Mouse (Mus musculus) ovary, postnatal 14 days (tissue): ENCODE results near the gene Rab43.
A peak's percentile ranks its signal among the peaks of the same experiment; 100 is the strongest.

Experiments
- DNase-seq: peaks from one replicate; pipeline ENCODE4 v3.0.0; 2022; ENCODE audit warnings: low spot score

The Rab43 gene

GRCm38 (mm10) chr6:87809144-87809543 lies 2.8 kb downstream of the Rab43 start:
- DNase-seq = no peak

- DNase-seq = no peak
Observed at GRCm38 (mm10) chr6:87808521-87808920, 3.4 kb downstream of the Rab43 start.

GRCm38 (mm10) chr6:87807735-87808440 lies 4.1 kb downstream of the Rab43 start:
- no peak for DNase-seq

GRCm38 (mm10) chr6:87806857-87807256 lies 5.1 kb downstream of the Rab43 start:
- DNase-seq = no peak

GRCm38 (mm10) chr6:87806028-87806427 lies 5.9 kb downstream of the Rab43 start:
- no peak for DNase-seq

- no peak for DNase-seq
Observed at GRCm38 (mm10) chr6:87805448-87805847, 6.5 kb downstream of the Rab43 start.

GRCm38 (mm10) chr6:87804886-87805285 lies 7.1 kb downstream of the Rab43 start:
- no peak for DNase-seq

GRCm38 (mm10) chr6:87804036-87804435 lies 7.9 kb downstream of the Rab43 start:
- DNase-seq = no peak

GRCm38 (mm10) chr6:87802462-87802861 lies 9.5 kb downstream of the Rab43 start:
- no peak for DNase-seq

GRCm38 (mm10) chr6:87799576-87799975 lies 12.4 kb downstream of the Rab43 start:
- no peak for DNase-seq

- DNase-seq = no peak
Observed at GRCm38 (mm10) chr6:87797321-87797720, 14.6 kb downstream of the Rab43 start.

GRCm38 (mm10) chr6:87796251-87796880 lies 15.6 kb downstream of the Rab43 start:
- DNase-seq = no peak

- DNase-seq = no peak
Observed at GRCm38 (mm10) chr6:87795385-87796150, 16.4 kb downstream of the Rab43 start.

- DNase-seq = no peak
Observed at GRCm38 (mm10) chr6:87793821-87794510, 18.0 kb downstream of the Rab43 start.

GRCm38 (mm10) chr6:87791826-87792225 lies 20.1 kb downstream of the Rab43 start:
- no peak for DNase-seq

GRCm38 (mm10) chr6:87790779-87791480 lies 21.0 kb downstream of the Rab43 start:
- DNase-seq = no peak

- DNase-seq = no peak
Observed at GRCm38 (mm10) chr6:87789791-87790190, 22.2 kb downstream of the Rab43 start.

GRCm38 (mm10) chr6:87788896-87789587 lies 22.9 kb downstream of the Rab43 start:
- DNase-seq = peak; percentile 47

GRCm38 (mm10) chr6:87788266-87788895 lies 23.6 kb downstream of the Rab43 start:
- no peak for DNase-seq

GRCm38 (mm10) chr6:87787108-87787890 lies 24.7 kb downstream of the Rab43 start:
- no peak for DNase-seq
